Mouse (Mus musculus): ENCODE measurements around the gene Txlna.

Gene Txlna

GRCm38 (mm10) chr4:129624281-129625028 lies 16.4 kb downstream of the Txlna start:
- peak; percentile 86 for DNase-seq

GRCm38 (mm10) chr4:129623681-129624091 lies 17.2 kb downstream of the Txlna start, which contains the start of gene Ccdc28b:
Gene Ccdc28b (minus strand): TSS chr4:129623947.
- DNase-seq: peak; percentile 61

- peak; percentile 56 for DNase-seq
Measured at GRCm38 (mm10) chr4:129622803-129623535, 17.9 kb downstream of the Txlna start.

- DNase-seq: peak; percentile 52
Measured at GRCm38 (mm10) chr4:129622120-129622802, 18.6 kb downstream of the Txlna start.

DNA sequence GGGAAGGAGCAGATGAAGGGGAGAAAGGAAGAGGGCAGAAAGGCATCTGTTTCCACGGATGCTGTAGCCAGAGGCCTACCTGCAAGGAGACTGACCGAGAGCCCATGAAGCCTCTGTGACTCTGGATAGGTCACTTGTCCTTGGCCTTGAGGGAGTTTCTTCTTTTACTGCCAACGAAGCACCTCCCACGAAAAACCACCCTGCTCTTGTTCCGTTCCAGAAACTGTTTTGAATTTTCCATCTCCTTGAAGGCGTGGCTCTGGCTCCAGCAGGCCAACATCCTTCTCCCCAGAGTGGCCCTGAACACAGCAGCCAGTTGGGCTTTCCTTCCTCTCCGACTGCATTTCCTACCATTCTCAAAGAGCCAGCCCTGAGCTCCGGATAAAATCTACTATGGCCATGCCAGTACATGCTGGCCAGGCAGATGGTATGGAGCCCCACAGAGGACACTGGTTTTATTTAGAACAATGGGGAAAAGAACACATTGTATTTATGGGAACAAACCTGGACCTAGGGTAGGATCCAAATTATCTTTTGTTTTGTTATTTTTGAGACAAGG lies 19.5 kb downstream of the Txlna start:
- peak; percentile 66 for DNase-seq

- DNase-seq: no peak
Measured at GRCm38 (mm10) chr4:129620419-129621282, 20.2 kb downstream of the Txlna start.

DNA sequence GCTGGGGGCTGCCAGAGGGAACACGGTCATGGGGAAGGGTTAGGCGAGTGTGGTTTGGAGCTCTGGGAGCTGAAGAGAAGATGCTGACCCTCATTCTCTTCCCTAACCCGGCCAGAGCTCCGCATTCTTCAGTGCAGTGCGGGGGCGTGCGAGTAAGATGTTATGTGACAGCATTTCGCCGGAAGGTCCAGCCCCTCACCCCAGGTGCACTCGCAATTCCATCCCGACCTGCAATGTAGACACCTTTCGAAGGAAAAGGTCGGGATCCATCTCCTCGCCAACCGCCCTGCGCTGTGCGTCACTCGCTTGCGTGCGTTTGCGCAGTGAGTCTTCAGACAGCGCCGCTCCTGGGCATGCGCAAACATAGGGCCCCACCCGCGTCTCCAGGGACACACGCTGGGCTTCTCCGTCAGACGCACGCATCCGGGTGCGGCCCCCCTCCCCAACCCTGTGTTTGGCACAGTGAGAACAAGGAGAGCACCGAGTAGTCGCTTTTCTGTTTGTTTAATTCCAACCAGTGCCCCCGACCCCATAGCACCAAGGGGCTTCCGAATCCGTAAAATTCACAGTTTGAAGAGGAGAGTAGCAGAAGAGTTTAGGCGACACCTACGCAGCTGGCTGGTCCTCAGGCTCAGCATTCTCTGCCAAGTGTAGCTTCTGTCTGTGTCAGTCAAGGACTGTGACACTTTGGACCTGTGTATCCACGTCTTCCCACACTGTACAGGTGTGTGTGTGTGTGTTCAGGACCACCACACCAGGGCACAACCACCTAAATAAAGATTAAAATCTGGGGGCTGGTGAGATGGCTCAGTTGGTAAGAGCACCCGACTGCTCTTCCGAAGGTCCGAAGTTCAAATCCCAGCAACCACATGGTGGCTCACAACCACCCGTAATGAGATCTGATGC lies 21.8 kb downstream of the Txlna start, which contains the start of gene Iqcc:
Iqcc (minus strand) TSS at position 314 of the 906 bp plus-strand sequence.
- peak; percentile 95 for DNase-seq

GRCm38 (mm10) chr4:129618031-129618430 lies 22.8 kb downstream of the Txlna start:
- DNase-seq: no peak

DNA sequence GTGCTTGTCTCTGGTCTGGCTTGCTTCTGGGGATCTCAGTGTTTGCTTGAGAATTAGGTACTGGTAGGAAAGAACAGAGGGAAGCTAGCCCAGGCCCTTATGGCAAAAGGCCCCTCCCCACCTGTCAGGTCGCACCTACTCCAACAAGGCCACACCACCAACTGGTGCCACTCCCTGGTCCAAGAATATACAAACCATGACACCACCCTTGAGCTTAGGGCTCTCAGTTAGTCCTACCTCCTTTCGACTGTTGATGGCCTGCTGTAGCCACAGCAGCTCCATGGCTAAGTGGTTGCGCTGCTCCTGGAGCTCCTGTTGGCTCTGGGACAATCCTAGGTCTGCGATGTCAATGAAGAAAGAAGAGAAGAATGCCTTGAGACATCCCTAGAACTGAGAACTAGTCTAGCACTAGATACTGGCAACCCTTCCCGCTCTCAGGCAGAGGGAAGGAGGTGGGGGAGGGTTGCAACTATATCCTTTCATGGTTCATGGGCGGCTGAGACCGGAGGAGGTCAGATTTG lies 23.7 kb downstream of the Txlna start:
- DNase-seq: no peak

- no peak for DNase-seq
Measured at GRCm38 (mm10) chr4:129616631-129617030, 24.2 kb downstream of the Txlna start.

GRCm38 (mm10) chr4:129615801-129616290 lies 25.0 kb downstream of the Txlna start:
- DNase-seq: no peak

DNA sequence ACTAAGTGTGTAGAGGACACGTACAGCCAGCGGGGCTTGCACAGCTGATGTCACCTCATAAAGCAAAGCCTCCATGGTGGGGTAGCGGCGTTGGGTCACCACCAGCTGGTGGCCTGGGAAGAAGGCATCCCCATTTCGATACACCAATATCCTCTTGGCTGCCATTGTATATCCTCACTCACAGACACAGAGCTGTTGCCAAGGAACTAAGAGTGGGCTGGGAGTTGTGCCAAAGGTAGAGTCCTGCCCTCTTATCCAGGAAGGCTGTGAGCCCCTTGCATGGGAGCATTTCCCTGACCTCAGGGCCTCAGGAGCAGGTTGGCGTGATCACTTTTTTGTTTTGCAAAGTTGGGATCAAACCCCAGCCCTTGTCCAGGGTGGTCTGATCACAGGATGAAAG lies 26.8 kb downstream of the Txlna start, which contains the start of gene Dcdc2b:
Dcdc2b (minus strand) TSS at position 165 of the 400 bp plus-strand sequence.
- DNase-seq: no peak

- DNase-seq: no peak
Measured at GRCm38 (mm10) chr4:129610472-129610871, 30.4 kb downstream of the Txlna start.

GRCm38 (mm10) chr4:129610026-129610425 lies 30.8 kb downstream of the Txlna start:
- no peak for DNase-seq

DNA sequence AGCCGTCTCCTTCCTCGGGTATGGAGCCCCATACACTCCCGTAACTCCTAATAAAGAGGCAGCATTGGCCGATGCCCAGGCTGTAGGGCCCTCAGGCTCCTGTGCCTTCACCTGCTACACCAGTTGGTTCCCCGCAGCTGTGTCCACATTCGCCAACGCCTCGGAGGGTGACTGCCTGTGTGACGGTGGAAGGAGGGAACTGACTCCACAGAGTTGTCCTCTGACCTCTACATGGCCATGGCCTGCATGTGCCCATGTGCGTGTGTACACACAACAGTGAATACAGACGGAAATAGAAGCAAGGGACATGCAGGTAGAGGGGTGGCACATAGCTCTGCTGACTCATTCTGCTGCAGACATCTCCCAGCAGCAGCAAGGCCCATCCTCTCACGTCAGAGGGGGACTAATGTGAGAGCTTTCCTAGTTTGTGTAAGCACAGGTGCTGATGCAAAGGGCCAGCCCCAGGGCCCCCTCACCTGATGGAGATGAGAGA lies 31.7 kb downstream of the Txlna start:
- no peak for DNase-seq

- peak; percentile 78 for DNase-seq
Measured at GRCm38 (mm10) chr4:129608426-129609025, 32.3 kb downstream of the Txlna start.

DNA sequence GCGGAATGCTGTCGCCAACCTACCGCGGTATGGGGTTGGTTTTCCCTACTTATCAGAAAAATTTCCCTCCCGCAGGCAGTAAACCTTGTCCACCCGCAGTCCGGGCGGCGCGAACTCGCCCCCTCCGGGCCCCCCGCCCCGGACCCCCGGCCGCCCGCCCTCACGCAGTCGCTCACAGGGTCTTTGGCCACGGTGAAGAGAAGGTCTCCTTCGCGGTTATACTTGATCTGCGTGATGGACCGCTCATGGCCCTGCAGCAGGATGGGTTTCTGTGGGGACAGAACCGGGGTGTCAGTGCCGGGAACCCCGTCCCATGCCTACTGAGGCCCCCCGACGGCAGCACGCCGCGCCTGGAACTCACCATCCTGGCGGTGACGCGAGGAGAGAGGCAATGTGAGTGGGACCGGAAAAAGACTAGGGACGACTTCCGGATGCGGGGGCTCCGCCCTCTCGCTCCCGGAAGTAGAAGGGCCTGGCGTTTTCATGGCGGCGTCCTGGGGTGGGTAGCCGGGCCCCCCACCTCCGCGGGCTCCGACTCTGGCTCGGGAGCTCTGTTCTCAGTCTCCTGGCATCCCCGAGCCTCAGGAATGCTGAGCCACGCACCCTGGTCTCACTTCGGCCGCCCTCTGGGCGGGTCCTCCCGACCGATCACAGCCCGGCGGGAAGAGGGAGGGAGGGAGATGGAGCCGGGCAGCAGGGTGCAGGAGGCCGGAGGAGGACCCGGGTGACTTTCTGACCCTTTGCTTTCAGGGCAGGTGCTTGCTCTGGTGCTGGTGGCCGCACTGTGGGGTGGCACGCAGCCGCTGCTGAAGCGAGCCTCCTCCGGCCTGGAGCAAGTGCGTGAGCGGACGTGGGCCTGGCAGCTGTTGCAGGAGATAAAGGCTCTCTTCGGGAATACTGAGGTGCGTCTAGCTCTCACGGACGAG lies 40.4 kb downstream of the Txlna start, which contains the start of the genes Eif3i and Tmem234:
Eif3i (minus strand) TSS at position 416 of the 926 bp plus-strand sequence.
Tmem234 (plus strand) TSS at position 436 of the 926 bp plus-strand sequence.
- peak; percentile 76 for DNase-seq

- DNase-seq: no peak
Measured at GRCm38 (mm10) chr4:129588865-129589264, 52.0 kb downstream of the Txlna start.
